In the genomic region with DNA sequence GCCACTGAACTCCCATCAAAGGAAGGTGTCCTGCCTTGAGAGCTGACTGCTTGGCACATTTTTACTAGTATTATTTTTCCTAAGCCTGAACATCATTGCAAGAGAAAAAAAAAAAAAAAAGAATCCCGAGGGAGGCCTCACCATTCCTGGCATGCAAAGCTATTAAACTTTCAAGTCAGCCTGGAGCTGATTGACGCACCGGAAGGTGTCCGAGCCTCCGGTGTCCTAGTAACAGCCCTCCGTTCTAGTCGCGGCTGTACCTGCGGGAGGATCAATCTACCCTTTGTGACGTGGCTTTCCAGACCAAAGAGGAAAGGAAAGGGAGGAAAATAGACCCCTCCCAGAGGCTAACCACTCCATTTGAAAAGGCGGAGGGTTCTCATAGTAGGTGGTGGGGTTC, we compare ENCODE assay signal across 15 mouse cellular contexts. TPM values are rescaled to one million over a fixed set of nuclear protein-coding genes. Genes with fewer than 3 reads are reported as not detected.
DNase-seq lines count a peak whose midpoint lies in the region; ATAC-seq and TF ChIP-seq lines count a peak whose summit lies in the region.
"Had no signal": no experiment of that assay in that cellular context is flagged by ENCODE, and none has a peak within 500 bp of the region (broad histone marks: within the 10 kb centered on the region; RNA-seq: fewer than 3 reads in every experiment).

No protein-coding gene starts in this region.

- H3K4me1 ChIP-seq in heart, embryonic 11.5 days (ENCODE audit: control insufficient read depth, insufficient read depth, low read length): peaks cover 14% of the 10 kb centered on the region
- peaks cover 23% of the 10 kb centered on the region; the same call in 1 of the 2 replicates for H3K4me1 ChIP-seq in heart, embryonic 12.5 days (replicated peaks)
- peaks cover 29% of the 10 kb centered on the region for H3K4me1 ChIP-seq in liver, postnatal 0 days (ENCODE audit: insufficient read depth)
- peaks cover 16% of the 10 kb centered on the region for H3K4me1 ChIP-seq in hindbrain, embryonic 16.5 days (ENCODE audit: control insufficient read depth, insufficient read depth, low read depth, low read length)
- 0 out of 2 replicates have a peak, but pooled peaks cover 3% of the 10 kb centered on the region for H3K4me1 ChIP-seq in midbrain, postnatal 0 days (ENCODE audit: insufficient read depth, low read length)

- peak overlapping the region; percentile 38; the same call in 1 of the 2 replicates for H3K4me2 ChIP-seq in heart, embryonic 11.5 days
- no peak overlapping the region for H3K4me2 ChIP-seq in heart, embryonic 12.5 days
- peak overlapping the region; percentile 32; the same call in 1 of the 2 replicates for H3K4me2 ChIP-seq in liver, postnatal 0 days (ENCODE audit: low read depth, low read length)
- peak overlapping the region; percentile 18; the same call in 1 of the 2 replicates for H3K4me2 ChIP-seq in hindbrain, embryonic 16.5 days (ENCODE audit: low read length)
- peak overlapping the region; percentile 7; the same call in 1 of the 2 replicates for H3K4me2 ChIP-seq in midbrain, postnatal 0 days (ENCODE audit: low read depth, low read length, poor library complexity, severe bottlenecking)
- H3K4me2 ChIP-seq: neural tube, embryonic 12.5 days had no signal

- no peaks in the 10 kb centered on the region for H3K27me3 ChIP-seq in heart, embryonic 11.5 days (ENCODE audit: control insufficient read depth, insufficient read depth, low read length)
- no peaks in the 10 kb centered on the region for H3K27me3 ChIP-seq in heart, embryonic 12.5 days (replicated peaks)
- no peaks in the 10 kb centered on the region for H3K27me3 ChIP-seq in liver, postnatal 0 days (ENCODE audit: insufficient read depth, low read length)
- H3K27me3 ChIP-seq in hindbrain, embryonic 16.5 days (replicated peaks; ENCODE audit: control insufficient read depth, insufficient read depth, low read length): no peaks in the 10 kb centered on the region; the same call in 1 of the 2 replicates
- H3K27me3 ChIP-seq in midbrain, postnatal 0 days (ENCODE audit: insufficient read depth, low read length): no peaks in the 10 kb centered on the region
- H3K27me3 ChIP-seq: neural tube, embryonic 12.5 days had no signal

- 0 out of 2 replicates have a peak overlapping the region, but pooled peaks have one; percentile 16 for H3K9ac ChIP-seq in heart, embryonic 11.5 days (ENCODE audit: low read depth, low read length)
- H3K9ac ChIP-seq in heart, embryonic 12.5 days: no peak overlapping the region
- H3K9ac ChIP-seq in liver, postnatal 0 days (replicated peaks): no peak overlapping the region
- no peak overlapping the region for H3K9ac ChIP-seq in hindbrain, embryonic 16.5 days (ENCODE audit: low read depth, low read length)
- no peak overlapping the region for H3K9ac ChIP-seq in midbrain, postnatal 0 days (replicated peaks; ENCODE audit: low read length, poor library complexity, severe bottlenecking)
- H3K9ac ChIP-seq: forebrain, postnatal 0 days; neural tube, embryonic 12.5 days had no signal

- no peak overlapping the region for H3K4me3 ChIP-seq in heart, embryonic 11.5 days (ENCODE audit: low read depth, low read length)
- no peak overlapping the region for H3K4me3 ChIP-seq in heart, embryonic 12.5 days
- no peak overlapping the region for H3K4me3 ChIP-seq in liver, postnatal 0 days (ENCODE audit: low read depth, low read length)
- no peak overlapping the region for H3K4me3 ChIP-seq in hindbrain, embryonic 16.5 days (ENCODE audit: low read length)
- no peak overlapping the region for H3K4me3 ChIP-seq in midbrain, postnatal 0 days (ENCODE audit: low read depth, low read length)
- H3K4me3 ChIP-seq: heart, adult 2 months; neural tube, embryonic 12.5 days had no signal

- H3K27ac ChIP-seq in heart, embryonic 11.5 days (ENCODE audit: low read depth, low read length): no peak overlapping the region
- H3K27ac ChIP-seq in heart, embryonic 12.5 days (ENCODE audit: poor library complexity, severe bottlenecking): no peak overlapping the region
- H3K27ac ChIP-seq in liver, postnatal 0 days (ENCODE audit: low read depth): peak overlapping the region; percentile 69
- H3K27ac ChIP-seq in hindbrain, embryonic 16.5 days (ENCODE audit: low read depth, low read length): no peak overlapping the region
- no peak overlapping the region for H3K27ac ChIP-seq in midbrain, postnatal 0 days (ENCODE audit: low read depth, low read length)
- H3K27ac ChIP-seq: heart, adult 2 months; neural tube, embryonic 12.5 days had no signal

- whole genome bisulfite sequencing in heart, embryonic 11.5 days (ENCODE audit: insufficient replicate concordance): 36% methylated on average over 11 of the region's 11 CpGs
- 41% methylated on average over 11 of the region's 11 CpGs for WGBS in heart, embryonic 12.5 days
- 57% methylated on average over 11 of the region's 11 CpGs for WGBS in liver, postnatal 0 days (ENCODE audit: insufficient replicate concordance)
- WGBS in hindbrain, embryonic 16.5 days: 22% methylated on average over 11 of the region's 11 CpGs
- WGBS in midbrain, postnatal 0 days: 15% methylated on average over 11 of the region's 11 CpGs

- ATAC-seq in heart, embryonic 11.5 days (replicated peaks; ENCODE audit: insufficient number of reproducible peaks, low FRiP score, low TSS enrichment): no peak
- no peak for ATAC-seq in heart, embryonic 12.5 days (ENCODE audit: insufficient number of reproducible peaks, low FRiP score)
- ATAC-seq in liver, postnatal 0 days: peak; percentile 43; the same call in 1 of the 2 replicates
- ATAC-seq in hindbrain, embryonic 16.5 days: no peak
- ATAC-seq in midbrain, postnatal 0 days (ENCODE audit: low FRiP score): no peak
- ATAC-seq: forebrain, postnatal 0 days had no signal

- no peaks in the 10 kb centered on the region for H3K9me3 ChIP-seq in heart, embryonic 11.5 days (replicated peaks; ENCODE audit: control insufficient read depth, low read length)
- H3K9me3 ChIP-seq in heart, embryonic 12.5 days (replicated peaks): no peaks in the 10 kb centered on the region
- H3K9me3 ChIP-seq in liver, postnatal 0 days (ENCODE audit: low read length): no peaks in the 10 kb centered on the region
- H3K9me3 ChIP-seq in hindbrain, embryonic 16.5 days (ENCODE audit: control insufficient read depth, low read length): no peaks in the 10 kb centered on the region
- H3K9me3 ChIP-seq in midbrain, postnatal 0 days (ENCODE audit: low read length): no peaks in the 10 kb centered on the region
- H3K9me3 ChIP-seq: neural tube, embryonic 12.5 days had no signal

- no peak for TF ChIP-seq EP300 in liver, postnatal 0 days (IDR thresholded peaks at IDR 0.05; ENCODE audit: low read depth)

- DNase-seq in liver, postnatal 0 days: no peak
- no peak for DNase-seq in liver
- peak; percentile 37 for DNase-seq in midbrain, postnatal 0 days (ENCODE audit: low spot score)
- DNase-seq in left cerebral cortex, adult 18-20 months (ENCODE audit: low spot score in 2 of 2): no peak
- DNase-seq in cerebellum, postnatal 4 days (ENCODE audit: low spot score in 2 of 2): no peak
- DNase-seq: adrenal gland, postnatal 14 days; cerebellum, postnatal 36 days; forebrain, postnatal 0 days; heart, adult 2 months; lung, adult 2 months; retina, postnatal 1 day had no signal

- H3K36me3 ChIP-seq in heart, embryonic 11.5 days (ENCODE audit: control insufficient read depth, insufficient read depth, low read length): no peaks in the 10 kb centered on the region
- no peaks in the 10 kb centered on the region for H3K36me3 ChIP-seq in heart, embryonic 12.5 days
- no peaks in the 10 kb centered on the region for H3K36me3 ChIP-seq in liver, postnatal 0 days (replicated peaks; ENCODE audit: insufficient read depth, low read length)
- no peaks in the 10 kb centered on the region for H3K36me3 ChIP-seq in hindbrain, embryonic 16.5 days (ENCODE audit: control insufficient read depth, insufficient read depth, low read length)
- H3K36me3 ChIP-seq in midbrain, postnatal 0 days (ENCODE audit: insufficient read depth, low read length): no peaks in the 10 kb centered on the region
- H3K36me3 ChIP-seq: neural tube, embryonic 12.5 days had no signal

- TF ChIP-seq CTCF in liver, postnatal 0 days (IDR thresholded peaks at IDR 0.05; ENCODE audit: low read depth): no peak
- TF ChIP-seq CTCF in midbrain, postnatal 0 days (IDR thresholded peaks at IDR 0.05): no peak

RNA-seq across cellular contexts. Expression of a gene that starts 8.4 kb away (rescaled TPM):
- polyA plus RNA-seq in heart, embryonic 11.5 days (2014; fragmentation: Nextera tagmentation; extraction: Ambion mirVana): 0.25 and 0.60 TPM in 2 replicates
- 0.37 and 0.68 TPM in 2 replicates for polyA plus RNA-seq in heart, embryonic 12.5 days (2016; fragmentation: Nextera tagmentation; extraction: Ambion mirVana)
- polyA plus RNA-seq in liver, postnatal 0 days (2015; fragmentation: Nextera tagmentation; extraction: Ambion mirVana): 5.5 and 6.3 TPM in 2 replicates
- polyA plus RNA-seq in hindbrain, embryonic 16.5 days (2015; fragmentation: Nextera tagmentation; extraction: Ambion mirVana): 5.0 and 6.0 TPM in 2 replicates
- 1.2 and 1.8 TPM in 2 replicates for total RNA-seq in midbrain, postnatal 0 days (2014; rRNA removed)
- polyA plus RNA-seq in midbrain, postnatal 0 days (2015; fragmentation: Nextera tagmentation; extraction: Ambion mirVana): 3.0 and 3.3 TPM in 2 replicates
- total RNA-seq in left cerebral cortex, adult 18-20 months (2021): 1 to 10 TPM; 2.9 to 3.8 TPM
- total RNA-seq: adrenal gland, postnatal 14 days had no signal
